ENCODE assay signal across 8 mouse cellular contexts in genomic region chr7:34675831-34676514, GRCm38 (mm10). TPM values are rescaled to one million over a fixed set of nuclear protein-coding genes. Genes with fewer than 3 reads are reported as not detected.
DNase-seq lines count a peak whose midpoint lies in the region; ATAC-seq and TF ChIP-seq lines count a peak whose summit lies in the region.

No protein-coding gene starts in this region.

- peaks cover 10% of the 10 kb centered on the region for H3K4me1 ChIP-seq in hindbrain, embryonic 12.5 days
- H3K4me1 ChIP-seq in lung, postnatal 0 days (ENCODE audit: insufficient read depth, low read depth, low read length): no peaks in the 10 kb centered on the region

- no peaks in the 10 kb centered on the region for H3K36me3 ChIP-seq in hindbrain, embryonic 12.5 days
- no peaks in the 10 kb centered on the region for H3K36me3 ChIP-seq in lung, postnatal 0 days (ENCODE audit: insufficient read depth, low read length)

- POLR2A ChIA-PET in Patski (lab: Charles Lee): no interaction called here

- no peak for DNase-seq in Patski (ENCODE audit: low read depth, low spot score)
- peak; percentile 91 to 95 for DNase-seq in cerebellum, postnatal 10 days
- DNase-seq in frontal cortex, postnatal 25 days (ENCODE audit: low spot score in 2 of 2): peak; percentile 61 to 78
- DNase-seq in layer of hippocampus, adult 9-10 months (ENCODE audit: low spot score): peak; percentile 82
- DNase-seq in lung, postnatal 0 days (ENCODE audit: low spot score): peak; percentile 86
- DNase-seq in retina, adult 2 months (ENCODE audit: low read depth, low spot score): peak; percentile 51
- peak; percentile 65 to 84 for DNase-seq in urinary bladder, postnatal 4 days (ENCODE audit: low spot score in 2 of 2)

- H3K9me3 ChIP-seq in hindbrain, embryonic 12.5 days (replicated peaks): no peaks in the 10 kb centered on the region
- H3K9me3 ChIP-seq in lung, postnatal 0 days (ENCODE audit: low read length): no peaks in the 10 kb centered on the region

- in situ Hi-C loops in Patski (cut with MboI; ENCODE audit: low pct_unique_long_range_greater_than_20kb): loop anchor here (5.0 to 25.0 kb wide), 3 partner anchors 46 to 496 kb away; no protein-coding TSS in a partner anchor

- TF ChIP-seq CTCF in Patski (IDR thresholded peaks at IDR 0.05): peak; percentile 90
- peak; percentile 91 for TF ChIP-seq CTCF in lung, postnatal 0 days (IDR thresholded peaks at IDR 0.05)

- peak; percentile 15 for ATAC-seq in Patski
- peak; percentile 16; the same call in 1 of the 2 replicates for ATAC-seq in hindbrain, embryonic 12.5 days (ENCODE audit: low FRiP score)
- ATAC-seq in lung, postnatal 0 days: peak; percentile 67

- H3K27me3 ChIP-seq in Patski: peaks cover 9% of the 10 kb centered on the region
- H3K27me3 ChIP-seq in hindbrain, embryonic 12.5 days: peaks cover 39% of the 10 kb centered on the region
- H3K27me3 ChIP-seq in lung, postnatal 0 days (replicated peaks; ENCODE audit: insufficient read depth, low read length): peaks cover 17% of the 10 kb centered on the region

- H3K4me2 ChIP-seq in hindbrain, embryonic 12.5 days (replicated peaks): peak overlapping the region; percentile 49
- no peak overlapping the region for H3K4me2 ChIP-seq in lung, postnatal 0 days (replicated peaks; ENCODE audit: low read depth, low read length)

- no peak overlapping the region for H3K27ac ChIP-seq in hindbrain, embryonic 12.5 days
- no peak overlapping the region for H3K27ac ChIP-seq in lung, postnatal 0 days (ENCODE audit: low read length)

- TF ChIP-seq EP300 in lung, postnatal 0 days (IDR thresholded peaks at IDR 0.05): no peak

- WGBS in hindbrain, embryonic 12.5 days: 6% methylated on average over 33 of the region's 33 CpGs
- 12% methylated on average over 33 of the region's 33 CpGs for WGBS in lung, postnatal 0 days

- peak overlapping the region; percentile 22 for H3K4me3 ChIP-seq in hindbrain, embryonic 12.5 days
- H3K4me3 ChIP-seq in lung, postnatal 0 days (ENCODE audit: low read depth, low read length): no peak overlapping the region

- H3K9ac ChIP-seq in hindbrain, embryonic 12.5 days: no peak overlapping the region
- no peak overlapping the region for H3K9ac ChIP-seq in lung, postnatal 0 days (replicated peaks; ENCODE audit: low read depth)

- CTCF ChIA-PET in Patski (lab: Charles Lee): interaction anchor here (0.6 to 4.5 kb wide), 9 partner anchors 9 to 495 kb away, joined by 3 to 32 read pairs (median 3); no protein-coding TSS in a partner anchor

RNA-seq across cellular contexts. Expression of gene Kctd15, which starts 19.4 kb away (rescaled TPM):
- polyA plus RNA-seq in Patski (2021): 27.1 TPM
- 36.9 and 42.1 TPM in 2 replicates for polyA plus RNA-seq in hindbrain, embryonic 12.5 days (2016; fragmentation: Nextera tagmentation; extraction: Ambion mirVana)
- polyA plus RNA-seq in lung, postnatal 0 days (2015; fragmentation: Nextera tagmentation; extraction: Ambion mirVana): 5.9 and 7.4 TPM in 2 replicates

Comparison
In these comparisons a context has a peak if more than half of its experiments do, and no peak if none do; other contexts are left out.
1. ATAC-seq: peak in every context shown above with its lines; median percentile 67 in lung, postnatal 0 days; 16 in hindbrain, embryonic 12.5 days; 15 in Patski.